Mouse (Mus musculus): ENCODE measurements around the gene Krt24. TPM values are rescaled to one million over a fixed set of nuclear protein-coding genes. Genes with fewer than 3 reads are reported as not detected.

The Krt24 gene
- total and polyA plus RNA-seq, 3 experiments: not detected

DNA sequence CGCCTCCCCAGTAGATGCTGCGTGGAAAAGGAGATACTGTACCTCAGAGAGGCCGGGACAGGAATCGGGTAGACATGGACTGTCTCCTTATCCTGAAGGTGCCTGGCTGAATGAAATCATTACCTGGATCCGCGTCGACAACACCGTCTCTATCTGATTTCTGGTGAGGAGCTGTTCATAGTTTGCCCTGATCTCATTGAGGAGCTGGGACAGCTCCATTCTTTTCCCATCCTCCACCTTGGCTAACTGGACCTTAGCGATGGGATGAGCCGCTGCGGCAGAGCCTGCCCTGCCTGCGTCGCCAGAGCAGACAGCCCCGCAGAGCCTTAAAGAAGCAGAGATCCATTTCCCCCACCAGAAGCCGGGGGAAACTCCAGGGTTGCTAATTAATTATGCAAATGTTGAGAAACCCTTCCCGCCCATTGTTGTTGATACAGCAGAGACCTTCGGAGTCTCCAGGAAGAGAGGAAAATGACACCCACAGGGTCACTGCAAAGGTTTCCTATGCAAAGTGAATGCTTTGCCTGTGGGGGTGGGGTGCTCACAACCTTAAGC lies 41.2 kb downstream of the Krt24 start, which contains the start of gene Krt222:
Krt222 (minus strand) TSS at position 266 of the 555 bp plus-strand sequence.
- TF ChIP-seq USF2 (IDR thresholded peaks at IDR 0.05; ENCODE audit: borderline replicate concordance in 1 of 2, insufficient read depth in 1 of 2, low read depth in 1 of 2, low read length in 2 of 2) (no peak), MYB (IDR thresholded peaks at IDR 0.05; ENCODE audit: low read depth, low read length) (no peak), SMC3 (IDR thresholded peaks at IDR 0.05; ENCODE audit: low read depth, low read length) (no peak), MAX (IDR thresholded peaks at IDR 0.05; ENCODE audit: low read length) (no peak), TAL1 (IDR thresholded peaks at IDR 0.05; ENCODE audit: low read length) (no peak), POLR2AphosphoS2 (IDR thresholded peaks at IDR 0.05; ENCODE audit: low read length) (no peak), GATA1 (IDR thresholded peaks at IDR 0.05; ENCODE audit: low read depth, low read length) (no peak), CTCF (IDR thresholded peaks at IDR 0.05 in 2 of 3, conservative IDR thresholded peaks at IDR 0.05 in 1 of 3; ENCODE audit: control insufficient read depth in 1 of 3, insufficient read depth in 1 of 3, low read depth in 2 of 3, low read length in 3 of 3, poor library complexity in 1 of 3, severe bottlenecking in 1 of 3) (no peak), ZKSCAN1 (IDR thresholded peaks at IDR 0.05; ENCODE audit: low read depth, low read length) (no peak), TBP (IDR thresholded peaks at IDR 0.05; ENCODE audit: low read depth, low read length) (no peak), MAFK (IDR thresholded peaks at IDR 0.05; ENCODE audit: borderline replicate concordance, low read depth, low read length) (no peak), JUND (IDR thresholded peaks at IDR 0.05; ENCODE audit: low read depth, low read length) (no peak), NRF1 (IDR thresholded peaks at IDR 0.05; ENCODE audit: insufficient read depth, low read depth, low read length, poor library complexity, severe bottlenecking) (no peak), USF1 (IDR thresholded peaks at IDR 0.05; ENCODE audit: low read depth, low read length) (no peak), UBTF (IDR thresholded peaks at IDR 0.05; ENCODE audit: borderline replicate concordance, insufficient read depth, low read depth, low read length) (no peak), RCOR1 (IDR thresholded peaks at IDR 0.05; ENCODE audit: low read depth, low read length) (no peak), CHD1 (IDR thresholded peaks at IDR 0.05; ENCODE audit: low read depth, low read length) (no peak), NELFE (IDR thresholded peaks at IDR 0.05; ENCODE audit: low read depth, low read length) (no peak), CHD2 (IDR thresholded peaks at IDR 0.05; ENCODE audit: low read length) (no peak)
- Histone ChIP-seq H3K4me3 (ENCODE audit: control insufficient read depth in 1 of 2, insufficient read depth in 1 of 2, low read depth in 2 of 2, low read length in 2 of 2) (no peak within 1 kb of the TSS), H3K79me2 (ENCODE audit: control insufficient read depth, insufficient read depth, low read length, poor library complexity) (no peaks in the 10 kb centered on the region), H3K4me1 (ENCODE audit: control insufficient read depth in 1 of 2, insufficient read depth in 2 of 2, low read length in 2 of 2) (no peaks in the 10 kb centered on the region), H3K9me3 (replicated peaks; ENCODE audit: insufficient read depth, low read length) (no peaks in the 10 kb centered on the region), H3K9ac (ENCODE audit: control insufficient read depth, low read depth, low read length, poor library complexity, severe bottlenecking) (no peak within 1 kb of the TSS), H3K36me3 (ENCODE audit: control insufficient read depth in 1 of 2, insufficient read depth in 2 of 2, low read length in 2 of 2) (no peaks in the 10 kb centered on the region), H3K27me3 (ENCODE audit: control insufficient read depth in 1 of 2, insufficient read depth in 2 of 2, low read length in 2 of 2) (peaks cover 3 to 24% of the 10 kb centered on the region in 2 experiments), H3K27ac (ENCODE audit: control insufficient read depth, low read depth, low read length) (no peak within 1 kb of the TSS)
- DNase-seq (ENCODE audit: low read depth, low spot score): no peak

DNA sequence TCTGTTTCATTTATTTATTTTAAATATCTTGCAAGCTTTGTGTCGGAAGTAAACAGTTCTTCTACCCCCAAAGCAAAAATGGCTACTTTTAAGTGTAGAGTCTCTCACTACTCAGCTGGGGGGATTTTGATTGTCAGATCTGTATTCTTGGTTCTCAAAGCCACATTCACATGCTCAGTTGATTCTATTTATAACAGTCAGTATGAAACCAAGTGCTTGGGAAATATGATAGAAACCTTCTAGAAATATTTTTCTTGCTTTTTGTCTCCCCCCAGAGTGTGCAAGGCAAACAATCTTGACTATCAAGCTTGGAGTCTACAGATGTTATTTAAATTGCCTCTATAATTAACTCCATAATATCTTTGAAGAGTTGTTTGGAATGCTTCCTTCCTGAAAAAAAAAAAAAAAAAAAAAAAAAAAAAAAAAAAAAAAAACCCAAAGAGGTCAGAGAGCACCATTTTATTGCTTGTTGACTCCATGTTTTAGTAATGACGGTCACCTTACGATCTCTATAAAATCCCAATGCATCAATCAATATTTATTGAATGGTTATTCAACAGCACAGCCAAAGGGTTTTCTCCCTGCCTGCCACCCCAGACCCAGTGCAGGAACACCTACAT lies 41.8 kb downstream of the Krt24 start:
- Histone ChIP-seq H3K4me1 (ENCODE audit: control insufficient read depth in 1 of 2, insufficient read depth in 2 of 2, low read length in 2 of 2) (no peaks in the 10 kb centered on the region), H3K9me3 (replicated peaks; ENCODE audit: insufficient read depth, low read length) (no peaks in the 10 kb centered on the region), H3K9ac (ENCODE audit: control insufficient read depth, low read depth, low read length, poor library complexity, severe bottlenecking) (no peak overlapping the region), H3K27me3 (ENCODE audit: control insufficient read depth in 1 of 2, insufficient read depth in 2 of 2, low read length in 2 of 2) (peaks cover 8 to 27% of the 10 kb centered on the region in 2 experiments), H3K36me3 (ENCODE audit: control insufficient read depth in 1 of 2, insufficient read depth in 2 of 2, low read length in 2 of 2) (no peaks in the 10 kb centered on the region), H3K4me3 (ENCODE audit: control insufficient read depth in 1 of 2, insufficient read depth in 1 of 2, low read depth in 2 of 2, low read length in 2 of 2) (no peak overlapping the region), H3K27ac (ENCODE audit: control insufficient read depth, low read depth, low read length) (no peak overlapping the region), H3K79me2 (ENCODE audit: control insufficient read depth, insufficient read depth, low read length, poor library complexity) (no peaks in the 10 kb centered on the region)
- DNase-seq (ENCODE audit: low read depth, low spot score): no peak
- TF ChIP-seq NELFE (IDR thresholded peaks at IDR 0.05; ENCODE audit: low read depth, low read length) (no peak), ZNF384 (IDR thresholded peaks at IDR 0.05; ENCODE audit: low read depth, low read length) (peak; percentile 46; the same call in 1 of the 2 replicates), KAT2A (conservative IDR thresholded peaks at IDR 0.05; ENCODE audit: low read depth, low read length) (no peak), JUND (IDR thresholded peaks at IDR 0.05; ENCODE audit: low read depth, low read length) (no peak)
